Mouse (Mus musculus) skeletal muscle tissue, adult 2 months (tissue): ENCODE data around the gene Rnf11.

Source experiments
- DNase-seq: peaks from one replicate; pipeline ENCODE4 v3.0.0-alpha.2; 2012; ENCODE audit warnings: low read depth, low spot score

The Rnf11 gene

GRCm38 (mm10) chr4:109444951-109445350, 39.6 kb downstream of the Rnf11 start:
- DNase-seq: no peak

GRCm38 (mm10) chr4:109444471-109444870, 40.1 kb downstream of the Rnf11 start:
- DNase-seq: no peak

- DNase-seq: no peak
Measured at GRCm38 (mm10) chr4:109442649-109443048, 41.9 kb downstream of the Rnf11 start.

GRCm38 (mm10) chr4:109442126-109442525, 42.4 kb downstream of the Rnf11 start:
- no peak for DNase-seq

- no peak for DNase-seq
Measured at GRCm38 (mm10) chr4:109441000-109441399, 43.5 kb downstream of the Rnf11 start.

- DNase-seq: no peak
Measured at GRCm38 (mm10) chr4:109440381-109440780, 44.1 kb downstream of the Rnf11 start.

GRCm38 (mm10) chr4:109439825-109440248, 44.7 kb downstream of the Rnf11 start:
- peak; percentile 21 for DNase-seq

GRCm38 (mm10) chr4:109439101-109439500, 45.4 kb downstream of the Rnf11 start:
- DNase-seq: no peak

- DNase-seq: peak; percentile 68
Measured at GRCm38 (mm10) chr4:109437913-109438878, 46.3 kb downstream of the Rnf11 start.

- DNase-seq: no peak
Measured at GRCm38 (mm10) chr4:109434256-109434655, 50.3 kb downstream of the Rnf11 start.

- DNase-seq: peak; percentile 51
Measured at GRCm38 (mm10) chr4:109433641-109434040, 50.9 kb downstream of the Rnf11 start.

GRCm38 (mm10) chr4:109432668-109433375, 51.7 kb downstream of the Rnf11 start:
- no peak for DNase-seq

GRCm38 (mm10) chr4:109430854-109431253, 53.7 kb downstream of the Rnf11 start:
- DNase-seq: peak; percentile 34

- DNase-seq: no peak
Measured at GRCm38 (mm10) chr4:109430250-109430649, 54.3 kb downstream of the Rnf11 start.

GRCm38 (mm10) chr4:109427058-109427457, 57.5 kb downstream of the Rnf11 start:
- no peak for DNase-seq

GRCm38 (mm10) chr4:109423438-109423837, 61.1 kb downstream of the Rnf11 start:
- no peak for DNase-seq

GRCm38 (mm10) chr4:109422436-109422835, 62.1 kb downstream of the Rnf11 start:
- no peak for DNase-seq

- no peak for DNase-seq
Measured at GRCm38 (mm10) chr4:109421608-109422007, 62.9 kb downstream of the Rnf11 start.

GRCm38 (mm10) chr4:109420138-109420795, 64.3 kb downstream of the Rnf11 start:
- no peak for DNase-seq

GRCm38 (mm10) chr4:109419563-109419962, 65.0 kb downstream of the Rnf11 start:
- no peak for DNase-seq

GRCm38 (mm10) chr4:109419017-109419416, 65.5 kb downstream of the Rnf11 start:
- DNase-seq: no peak

- DNase-seq: no peak
Measured at GRCm38 (mm10) chr4:109417998-109418397, 66.5 kb downstream of the Rnf11 start.
